Mouse (Mus musculus) CH12.LX (cell line): Measurements from ENCODE around the gene Ccdc114. TPM values are rescaled to one million over a fixed set of nuclear protein-coding genes. Genes with fewer than 3 reads are reported as not detected.

ENCODE experiments used
- DNase-seq: peaks from one replicate; pipeline ENCODE4 v3.0.0-alpha.2; 2013; ENCODE audit errors: extremely low read depth
- H3K27ac ChIP-seq: 2 replicates; pipeline ENCODE4 v1.5.1; 2012; ENCODE audit warnings: low read depth, mild to moderate bottlenecking, control low read depth, moderate library complexity; ENCODE audit not compliant: insufficient read depth
- H3K27me3 ChIP-seq: replicated peaks from 2 replicates; pipeline ENCODE3; 2012; ENCODE audit warnings: inconsistent platforms
- H3K36me3 ChIP-seq, 2 experiments: replicated peaks in 1 of 2; 2 replicates each; pipeline versions ENCODE3 to v1.6.1; 2012; ENCODE audit warnings: inconsistent platforms in 1 of 2, low read length in 1 of 2, mild to moderate bottlenecking in 1 of 2, mixed read lengths in 1 of 2, moderate library complexity in 1 of 2; ENCODE audit not compliant: control insufficient read depth in 1 of 2, insufficient read depth in 1 of 2
- H3K4me1 ChIP-seq, 2 experiments: 2 replicates each; pipeline ENCODE4 v1.6.1; 2012; ENCODE audit warnings: inconsistent platforms in 1 of 2, moderate library complexity in 1 of 2; ENCODE audit not compliant: insufficient read depth in 2 of 2, control insufficient read depth in 1 of 2
- H3K4me2 ChIP-seq: 2 replicates; pipeline ENCODE4 v1.6.1; 2012; ENCODE audit warnings: low read depth, mild to moderate bottlenecking, control low read depth; ENCODE audit not compliant: poor library complexity, insufficient read depth, severe bottlenecking
- H3K4me3 ChIP-seq, 3 experiments: fragments of 150-350 bp in 1 of 3; sonication (generic) in 1 of 3; replicated peaks in 1 of 3; 2 replicates each; pipeline versions ENCODE3 to v1.5.1; 2011 to 2012; ENCODE audit warnings: low read depth in 2 of 3, low read length in 2 of 3, mild to moderate bottlenecking in 2 of 3, moderate library complexity in 2 of 3, control low read depth in 1 of 3, improper control_type of control experiment in 1 of 3, inconsistent platforms in 1 of 3, mixed read lengths in 1 of 3; ENCODE audit not compliant: poor library complexity in 1 of 3
- H3K79me2 ChIP-seq: replicated peaks from 2 replicates; pipeline ENCODE4 v1.6.1; 2012; ENCODE audit warnings: mild to moderate bottlenecking, moderate library complexity; ENCODE audit not compliant: control insufficient read depth, poor library complexity, insufficient read depth, severe bottlenecking; ENCODE audit errors: extremely low read depth
- H3K9ac ChIP-seq: 2 replicates; pipeline ENCODE4 v1.6.1; 2012; ENCODE audit warnings: low read depth, mild to moderate bottlenecking, control low read depth, moderate library complexity; ENCODE audit not compliant: insufficient read depth
- H3K9me3 ChIP-seq: replicated peaks from 2 replicates; pipeline ENCODE3; 2012; ENCODE audit warnings: low read length, inconsistent platforms, mixed read lengths
- BHLHE40 ChIP-seq: IDR thresholded peaks from 2 replicates; pipeline ENCODE4 v1.6.1; 2011; ENCODE audit warnings: mild to moderate bottlenecking, low read depth, low read length, improper control_type of control experiment
- CHD1 ChIP-seq: IDR thresholded peaks from 2 replicates; pipeline ENCODE4 v1.6.1; 2012; ENCODE audit warnings: low read depth, low read length, improper control_type of control experiment, inconsistent platforms
- CHD2 ChIP-seq: IDR thresholded peaks from 2 replicates; pipeline ENCODE4 v1.6.1; 2011; ENCODE audit warnings: low read length, improper control_type of control experiment
- CTCF ChIP-seq, 2 experiments: IDR thresholded peaks in 1 of 2; conservative IDR thresholded peaks in 1 of 2; 2 replicates each; pipeline ENCODE4 v1.5.1; 2011 to 2012; ENCODE audit warnings: low read depth in 2 of 2, low read length in 2 of 2, improper control_type of control experiment in 1 of 2, inconsistent platforms in 1 of 2, mild to moderate bottlenecking in 1 of 2, moderate library complexity in 1 of 2
- E2F4 ChIP-seq: IDR thresholded peaks from 2 replicates; pipeline ENCODE4 v1.6.1; 2011; ENCODE audit warnings: low read depth, low read length, improper control_type of control experiment; ENCODE audit not compliant: insufficient replicate concordance
- ELF1 ChIP-seq: IDR thresholded peaks from 2 replicates; pipeline ENCODE4 v1.6.1; 2014; ENCODE audit warnings: low read depth, mild to moderate bottlenecking, inconsistent platforms, low read length, improper control_type of control experiment
- EP300 ChIP-seq: IDR thresholded peaks from 2 replicates; pipeline ENCODE4 v1.6.1; 2011; ENCODE audit warnings: low read length, improper control_type of control experiment
- ETS1 ChIP-seq: conservative IDR thresholded peaks from 2 replicates; pipeline ENCODE4 v1.6.1; 2012; ENCODE audit warnings: low read depth, mild to moderate bottlenecking, inconsistent platforms, low read length, improper control_type of control experiment, moderate library complexity
- GABPA ChIP-seq: IDR thresholded peaks from 2 replicates; pipeline ENCODE4 v1.6.1; 2012; ENCODE audit warnings: low read depth, low read length, improper control_type of control experiment, inconsistent platforms; ENCODE audit not compliant: insufficient replicate concordance
- HCFC1 ChIP-seq: IDR thresholded peaks from 2 replicates; pipeline ENCODE4 v1.6.1; 2012; ENCODE audit warnings: low read depth, mild to moderate bottlenecking, inconsistent platforms, low read length, improper control_type of control experiment
- IRF4 ChIP-seq: IDR thresholded peaks from 2 replicates; pipeline ENCODE4 v1.6.1; 2014; ENCODE audit warnings: low read depth, mild to moderate bottlenecking, inconsistent platforms, low read length, improper control_type of control experiment
- JUND ChIP-seq: conservative IDR thresholded peaks from 2 replicates; pipeline ENCODE4 v1.6.1; 2011; ENCODE audit warnings: low read depth, low read length, improper control_type of control experiment
- MAFK ChIP-seq: IDR thresholded peaks from 2 replicates; pipeline ENCODE4 v1.6.1; 2011; ENCODE audit warnings: low read length, improper control_type of control experiment; ENCODE audit not compliant: insufficient replicate concordance
- MAX ChIP-seq: IDR thresholded peaks from 2 replicates; pipeline ENCODE4 v1.6.1; 2011; ENCODE audit warnings: low read length, improper control_type of control experiment
- MAZ ChIP-seq: IDR thresholded peaks from 2 replicates; pipeline ENCODE4 v1.6.1; 2012; ENCODE audit warnings: low read depth, mild to moderate bottlenecking, inconsistent platforms, low read length, improper control_type of control experiment, moderate library complexity
- MEF2A ChIP-seq: IDR thresholded peaks from 2 replicates; pipeline ENCODE4 v1.6.1; 2014; ENCODE audit warnings: low read depth, mild to moderate bottlenecking, inconsistent platforms, low read length, improper control_type of control experiment, borderline replicate concordance
- MXI1 ChIP-seq: IDR thresholded peaks from 2 replicates; pipeline ENCODE4 v1.6.1; 2011; ENCODE audit warnings: mild to moderate bottlenecking, low read depth, low read length, improper control_type of control experiment
- MYC ChIP-seq: IDR thresholded peaks from 2 replicates; pipeline ENCODE4 v1.6.1; 2011; ENCODE audit warnings: low read depth, mild to moderate bottlenecking, improper control_type of control experiment, low read length
- NELFE ChIP-seq: IDR thresholded peaks from 2 replicates; pipeline ENCODE4 v1.6.1; 2011; ENCODE audit warnings: low read depth, low read length, improper control_type of control experiment
- NRF1 ChIP-seq: IDR thresholded peaks from 2 replicates; pipeline ENCODE4 v1.6.1; 2014; ENCODE audit warnings: low read depth, mild to moderate bottlenecking, inconsistent platforms, low read length, improper control_type of control experiment, moderate library complexity
- PAX5 ChIP-seq: IDR thresholded peaks from 2 replicates; pipeline ENCODE4 v1.6.1; 2012; ENCODE audit warnings: low read length, inconsistent platforms, mixed read lengths
- POLR2A ChIP-seq: IDR thresholded peaks from 2 replicates; pipeline ENCODE4 v1.6.1; 2011; ENCODE audit warnings: low read depth, mild to moderate bottlenecking, improper control_type of control experiment, low read length
- POLR2AphosphoS2 ChIP-seq: IDR thresholded peaks from 2 replicates; pipeline ENCODE4 v1.6.1; 2011; ENCODE audit warnings: low read depth, low read length, improper control_type of control experiment
- RAD21 ChIP-seq: IDR thresholded peaks from 2 replicates; pipeline ENCODE4 v1.6.1; 2011; ENCODE audit warnings: low read depth, mild to moderate bottlenecking, low read length, improper control_type of control experiment, moderate library complexity
- RCOR1 ChIP-seq: conservative IDR thresholded peaks from 2 replicates; pipeline ENCODE4 v1.6.1; 2012; ENCODE audit warnings: low read depth, mild to moderate bottlenecking, inconsistent platforms, low read length, improper control_type of control experiment
- SIN3A ChIP-seq: IDR thresholded peaks from 2 replicates; pipeline ENCODE4 v1.6.1; 2012; ENCODE audit warnings: low read length, improper control_type of control experiment, inconsistent platforms
- SMC3 ChIP-seq: IDR thresholded peaks from 2 replicates; pipeline ENCODE4 v1.6.1; 2011; ENCODE audit warnings: low read depth, low read length, improper control_type of control experiment
- TBP ChIP-seq: conservative IDR thresholded peaks from 2 replicates; pipeline ENCODE4 v1.6.1; 2011; ENCODE audit warnings: low read depth, low read length, improper control_type of control experiment
- TCF12 ChIP-seq: IDR thresholded peaks from 2 replicates; pipeline ENCODE4 v1.6.1; 2014; ENCODE audit warnings: low read depth, mild to moderate bottlenecking, inconsistent platforms, low read length, improper control_type of control experiment
- UBTF ChIP-seq: IDR thresholded peaks from 2 replicates; pipeline ENCODE4 v1.6.1; 2012; ENCODE audit warnings: low read depth, mild to moderate bottlenecking, inconsistent platforms, low read length, improper control_type of control experiment, moderate library complexity
- USF1 ChIP-seq: IDR thresholded peaks from 2 replicates; pipeline ENCODE4 v1.6.1; 2014; ENCODE audit warnings: low read depth, mild to moderate bottlenecking, inconsistent platforms, low read length, improper control_type of control experiment
- USF2 ChIP-seq: conservative IDR thresholded peaks from 2 replicates; pipeline ENCODE4 v1.6.1; 2011; ENCODE audit warnings: low read depth, low read length, improper control_type of control experiment
- ZC3H11A ChIP-seq: IDR thresholded peaks from 2 replicates; pipeline ENCODE4 v1.6.1; 2012; ENCODE audit warnings: low read depth, mild to moderate bottlenecking, inconsistent platforms, low read length, improper control_type of control experiment
- ZKSCAN1 ChIP-seq: IDR thresholded peaks from 2 replicates; pipeline ENCODE4 v1.6.1; 2012; ENCODE audit warnings: low read depth, inconsistent platforms, low read length, improper control_type of control experiment, borderline replicate concordance
- ZMIZ1 ChIP-seq: IDR thresholded peaks from 2 replicates; pipeline ENCODE4 v1.6.1; 2012; ENCODE audit warnings: low read depth, mild to moderate bottlenecking, inconsistent platforms, low read length, improper control_type of control experiment
- ZNF384 ChIP-seq: IDR thresholded peaks from 2 replicates; pipeline ENCODE4 v1.6.1; 2012; ENCODE audit warnings: low read depth, low read length, improper control_type of control experiment, inconsistent platforms
- dilution Hi-C: fragments of 300-500 bp; cut with MboI; formaldehyde crosslinking; loops from 2 replicates; pipeline ENCODE4 v1.14.3; 2020; ENCODE audit warnings: low sequenced_read_pairs; ENCODE audit not compliant: extremely low pct_unique_long_range_greater_than_20kb, extremely low pct_ligation_motif_present
- in situ Hi-C: fragments of 300-500 bp; cut with MboI; formaldehyde crosslinking; loops from 3 replicates; pipeline ENCODE4 v1.14.3; 2019; ENCODE audit warnings: low sequenced_read_pairs, low pct_ligation_motif_present, low pct_unique_long_range_greater_than_20kb, mixed read lengths
- polyA plus RNA-seq: library from polyadenylated mRNA; unstranded; fragments of >175 nt; gene quantifications from 2 replicates; pipeline ENCODE4 v1.2.1, GENCODE M21; 2012; ENCODE audit warnings: low read depth; ENCODE audit not compliant: insufficient read length
- total RNA-seq, 2 experiments: library from RNA; depleted of rRNA; stranded (reverse); fragments of 300-350 nt in 1 of 2; fragments of >200 nt in 1 of 2; gene quantifications; 2 replicates each; pipeline ENCODE4 v1.2.3; 2012 to 2014

Gene Ccdc114
- total and polyA plus RNA-seq, 3 experiments = 0.11 TPM; not detected in 2

- TF ChIP-seq RAD21 = no peak
- TF ChIP-seq, all 38 proteins: peak for 20
Measured at GRCm38 (mm10) chr7:45971831-45972723, 48.2 kb downstream of the Ccdc114 start (continued).

GRCm38 (mm10) chr7:45973271-45973687 is 49.4 kb downstream of the Ccdc114 start:
- H3K9ac ChIP-seq = peak overlapping the region; percentile 24; the same call in 1 of the 2 replicates
- peak; percentile 99 for DNase-seq
- dilution Hi-C loops = no loop called here
- peaks cover 0 to 26% of the 10 kb centered on the region in 2 experiments for H3K36me3 ChIP-seq
- H3K79me2 ChIP-seq = no peaks in the 10 kb centered on the region
- H3K9me3 ChIP-seq = no peaks in the 10 kb centered on the region
- peaks cover 6 to 15% of the 10 kb centered on the region in 2 experiments; a peak in 3 of 4 replicates for H3K4me1 ChIP-seq
- H3K4me3 ChIP-seq = peak overlapping the region; percentile 59 to 66 (median 61)
- no peak overlapping the region for H3K4me2 ChIP-seq
- no peaks in the 10 kb centered on the region for H3K27me3 ChIP-seq
- H3K27ac ChIP-seq = peak overlapping the region; percentile 86
- in situ Hi-C loops = no loop called here
- TF ChIP-seq E2F4 (no peak), MAFK (no peak), ZNF384 (no peak), ZMIZ1 (no peak), MAZ (no peak), USF1 (peak; percentile 94), MEF2A (0 out of 2 replicates have a peak, but pooled peaks have one; percentile 30), ZKSCAN1 (no peak), POLR2A (0 out of 2 replicates have a peak, but pooled peaks have one; percentile 2), TBP (0 out of 2 replicates have a peak, but pooled peaks have one; percentile 47), NELFE (no peak), CHD2 (no peak), ELF1 (peak; percentile 54; the same call in 1 of the 2 replicates), RCOR1 (no peak), ZC3H11A (no peak), MAX (peak; percentile 96), SIN3A (peak; percentile 87), IRF4 (no peak), GABPA (no peak), ETS1 (peak; percentile 95), NRF1 (peak; percentile 85), USF2 (peak; percentile 96), PAX5 (no peak), SMC3 (no peak), JUND (peak; percentile 79), HCFC1 (no peak), CTCF (conservative IDR thresholded peaks at IDR 0.05 in 1 of 2, IDR thresholded peaks at IDR 0.05 in 1 of 2; ENCODE audit: low read depth in 2 of 2, low read length in 2 of 2) (no peak), UBTF (no peak), BHLHE40 (peak; percentile 82), CHD1 (no peak), MYC (0 out of 2 replicates have a peak, but pooled peaks have one; percentile 31), POLR2AphosphoS2 (no peak), EP300 (no peak), TCF12 (no peak), MXI1 (no peak; the same call in 1 of the 2 replicates), RAD21 (no peak)
